Mouse (Mus musculus) brain, adult 2 months (tissue): Measurements from ENCODE around the gene Dhps.
A peak's percentile ranks its signal among the peaks of the same experiment; 100 is the strongest.

ENCODE experiments used
- DNase-seq: peaks from one replicate; pipeline ENCODE4 v3.0.0; 2011; ENCODE audit warnings: low read depth, low spot score

Dhps gene

GRCm38 (mm10) chr8:85071514-85072281, at the start of gene Dhps:
Dhps (plus strand) TSS chr8:85071757.
- DNase-seq: peak; percentile 97

- DNase-seq: no peak
These were observed 47.7 kb upstream of the Dhps start for GRCm38 (mm10) chr8:85023846-85024245.

GRCm38 (mm10) chr8:85025098-85025932, 46.2 kb upstream of the Dhps start, which contains the start of gene Asna1:
Asna1 (minus strand) TSS chr8:85025281.
- peak; percentile 97 for DNase-seq

GRCm38 (mm10) chr8:85026670-85027515, 44.7 kb upstream of the Dhps start, which contains the start of gene Trir:
Trir (plus strand) TSS chr8:85026823.
- DNase-seq: peak; percentile 99

GRCm38 (mm10) chr8:85027516-85027855, 44.1 kb upstream of the Dhps start:
- no peak for DNase-seq

- DNase-seq: peak; percentile 33
These were observed 43.6 kb upstream of the Dhps start for GRCm38 (mm10) chr8:85027922-85028321.

GRCm38 (mm10) chr8:85029271-85029670, 42.3 kb upstream of the Dhps start:
- DNase-seq: no peak

GRCm38 (mm10) chr8:85032622-85033311, 38.8 kb upstream of the Dhps start:
- no peak for DNase-seq

- DNase-seq: no peak
These were observed 37.7 kb upstream of the Dhps start for GRCm38 (mm10) chr8:85033867-85034266.

- DNase-seq: peak; percentile 93
These were observed 36.8 kb upstream of the Dhps start for GRCm38 (mm10) chr8:85034764-85035163.

- DNase-seq: no peak
These were observed 36.3 kb upstream of the Dhps start for GRCm38 (mm10) chr8:85035165-85035727.

- DNase-seq: peak; percentile 32
These were observed 35.7 kb upstream of the Dhps start for GRCm38 (mm10) chr8:85035728-85036310.

- DNase-seq: no peak
These were observed 35.2 kb upstream of the Dhps start for GRCm38 (mm10) chr8:85036381-85036717.

GRCm38 (mm10) chr8:85036718-85037365, 34.7 kb upstream of the Dhps start, which contains the start of gene Tnpo2:
Tnpo2 (plus strand) TSS chr8:85036915.
- peak; percentile 100 for DNase-seq

GRCm38 (mm10) chr8:85037366-85037680, 34.2 kb upstream of the Dhps start:
- peak; percentile 30 for DNase-seq

GRCm38 (mm10) chr8:85037681-85038531, 33.7 kb upstream of the Dhps start:
- DNase-seq: peak; percentile 67

GRCm38 (mm10) chr8:85043619-85044018, 27.9 kb upstream of the Dhps start:
- DNase-seq: no peak

GRCm38 (mm10) chr8:85057367-85057766, 14.2 kb upstream of the Dhps start:
- DNase-seq: no peak
